Mouse (Mus musculus) bone marrow macrophage, adult 2 months (primary cell): ENCODE results near the gene Lpcat4.

Experiments used
- CTCF ChIP-seq: IDR thresholded peaks from 2 replicates; pipeline ENCODE4 v1.5.1; 2012; ENCODE audit warnings: low read depth, mild to moderate bottlenecking, low read length, moderate library complexity
- POLR2A ChIP-seq: IDR thresholded peaks from 2 replicates; pipeline ENCODE4 v1.6.1; 2012; ENCODE audit warnings: mild to moderate bottlenecking, low read depth, low read length, borderline replicate concordance

DNA sequence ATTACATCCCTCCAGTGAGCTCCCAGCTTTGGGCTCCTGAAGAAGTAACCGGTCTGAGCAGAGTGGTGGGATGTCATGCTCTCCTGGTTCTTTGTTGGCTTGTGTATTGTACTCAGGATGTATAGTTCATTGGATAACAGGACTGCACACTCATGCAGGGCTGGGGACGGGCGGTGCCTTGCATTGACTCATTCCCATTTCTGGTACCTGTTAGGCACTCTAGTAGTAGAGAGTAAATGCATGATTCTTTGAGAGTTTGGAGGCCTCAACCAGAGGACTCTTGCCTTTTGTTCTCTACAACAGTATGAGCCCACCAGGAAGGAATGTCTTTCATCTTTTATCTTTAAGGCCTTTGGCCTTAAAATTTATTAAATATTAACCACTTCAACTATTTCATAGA lies 37.6 kb downstream of the Lpcat4 start:
- no peak for TF ChIP-seq POLR2A
- TF ChIP-seq CTCF, result no peak
